Mouse (Mus musculus): ENCODE data around the gene Suclg2. TPM values are rescaled to one million over a fixed set of nuclear protein-coding genes. Genes with fewer than 3 reads are reported as not detected.

Suclg2 gene
- polyA plus RNA-seq, 2 experiments, result 30.7 to 48.9 TPM

DNA sequence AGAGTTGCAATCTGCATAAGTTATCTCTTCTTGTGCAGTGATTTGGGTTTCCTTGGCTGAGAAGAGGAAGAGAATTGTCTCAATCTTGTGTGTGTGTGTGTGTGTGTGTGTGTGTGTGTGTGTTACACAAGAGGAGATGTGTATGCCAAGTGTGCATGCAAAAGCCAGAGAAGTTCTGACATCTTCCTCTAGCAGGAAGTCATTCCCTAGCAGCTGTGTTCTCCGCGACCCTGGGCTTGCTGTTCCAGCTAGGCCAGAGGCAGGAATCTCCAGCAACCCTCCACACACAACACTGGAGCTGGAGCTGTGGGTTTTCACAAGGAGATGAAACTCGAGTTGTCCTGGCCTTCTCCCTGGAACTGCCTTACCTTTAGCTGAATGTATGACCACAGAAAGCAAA lies 38.9 kb downstream of the Suclg2 start:
- H3K4me2 ChIP-seq (replicated peaks; ENCODE audit: low read depth, low read length, severe bottlenecking), result no peak overlapping the region
- H3K36me3 ChIP-seq (ENCODE audit: control insufficient read depth, insufficient read depth, low read length), result no peaks in the 10 kb centered on the region
- H3K4me3 ChIP-seq (replicated peaks; ENCODE audit: low read length), result no peak overlapping the region
- ATAC-seq (ENCODE audit: low FRiP score, low read depth) (no peak), DNase-seq (ENCODE audit: low spot score) (no peak)
- no peaks in the 10 kb centered on the region for H3K27me3 ChIP-seq (ENCODE audit: control insufficient read depth, insufficient read depth, low read length)
- no peaks in the 10 kb centered on the region for H3K9me3 ChIP-seq (ENCODE audit: control insufficient read depth, low read length)
- H3K27ac ChIP-seq (replicated peaks; ENCODE audit: low read depth, low read length), result no peak overlapping the region
- no peak for TF ChIP-seq POLR2A (IDR thresholded peaks at IDR 0.05; ENCODE audit: borderline replicate concordance, extremely low read depth, insufficient read depth, insufficient read length)
- WGBS, result 69% methylated on average over 3 of the region's 3 CpGs
- H3K9ac ChIP-seq (ENCODE audit: low read depth, low read length, severe bottlenecking), result no peak overlapping the region
- H3K4me1 ChIP-seq (ENCODE audit: control insufficient read depth, insufficient read depth, low read length), result peaks cover 2% of the 10 kb centered on the region

DNA sequence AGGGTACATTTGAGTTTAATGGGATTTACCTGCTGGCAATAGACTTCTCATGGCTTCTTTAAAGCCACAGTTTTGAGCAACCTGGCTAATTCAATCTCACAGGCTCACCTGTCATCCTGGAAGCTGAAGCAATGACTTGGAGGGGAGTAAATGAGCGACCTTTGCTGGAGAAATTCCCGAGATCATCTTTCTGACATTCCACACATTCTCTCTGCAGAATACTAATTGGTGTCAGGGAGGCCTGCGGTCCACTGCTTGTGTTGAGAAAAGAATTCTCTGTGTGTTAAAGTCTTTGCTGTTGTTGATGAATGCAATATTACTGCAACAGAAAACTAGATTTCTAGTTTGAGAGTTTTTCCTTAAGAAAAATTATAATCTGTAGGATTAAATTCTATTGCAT lies 39.3 kb downstream of the Suclg2 start:
- ATAC-seq (ENCODE audit: low FRiP score, low read depth) (no peak), DNase-seq (ENCODE audit: low spot score) (no peak)
- Histone ChIP-seq H3K27ac (replicated peaks; ENCODE audit: low read depth, low read length) (no peak overlapping the region), H3K4me1 (ENCODE audit: control insufficient read depth, insufficient read depth, low read length) (peaks cover 2% of the 10 kb centered on the region), H3K4me2 (replicated peaks; ENCODE audit: low read depth, low read length, severe bottlenecking) (no peak overlapping the region), H3K27me3 (ENCODE audit: control insufficient read depth, insufficient read depth, low read length) (no peaks in the 10 kb centered on the region), H3K9ac (ENCODE audit: low read depth, low read length, severe bottlenecking) (no peak overlapping the region), H3K9me3 (ENCODE audit: control insufficient read depth, low read length) (no peaks in the 10 kb centered on the region), H3K4me3 (replicated peaks; ENCODE audit: low read length) (no peak overlapping the region), H3K36me3 (ENCODE audit: control insufficient read depth, insufficient read depth, low read length) (no peaks in the 10 kb centered on the region)
- 56% methylated on average over 3 of the region's 3 CpGs for WGBS
- no peak for TF ChIP-seq POLR2A (IDR thresholded peaks at IDR 0.05; ENCODE audit: borderline replicate concordance, extremely low read depth, insufficient read depth, insufficient read length)

DNA sequence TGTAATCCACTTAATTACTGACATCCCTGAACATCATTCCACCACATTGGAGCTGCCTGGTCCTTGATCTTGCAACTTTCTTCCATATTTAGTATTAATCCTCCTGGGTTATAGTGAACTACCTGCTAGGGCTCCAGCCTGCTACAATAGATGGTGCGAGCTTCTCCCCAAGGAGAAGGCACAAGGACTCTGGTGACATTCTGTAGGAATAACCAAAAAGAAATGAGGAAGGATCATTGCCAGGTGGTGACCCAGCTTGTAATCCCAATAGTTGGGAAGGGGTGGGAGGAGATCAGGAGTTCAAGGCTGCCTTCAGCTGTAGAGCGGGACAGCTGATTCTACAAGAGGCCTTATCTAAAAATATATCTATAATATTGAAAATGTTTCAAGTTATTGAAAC lies 41.6 kb downstream of the Suclg2 start:
- no peak overlapping the region for H3K4me2 ChIP-seq (replicated peaks; ENCODE audit: low read depth, low read length, severe bottlenecking)
- no peak overlapping the region for H3K9ac ChIP-seq (ENCODE audit: low read depth, low read length, severe bottlenecking)
- no peak for TF ChIP-seq POLR2A (IDR thresholded peaks at IDR 0.05; ENCODE audit: borderline replicate concordance, extremely low read depth, insufficient read depth, insufficient read length)
- H3K27me3 ChIP-seq (ENCODE audit: control insufficient read depth, insufficient read depth, low read length), result no peaks in the 10 kb centered on the region
- WGBS, result 99% methylated on average over 2 of the region's 2 CpGs
- no peak overlapping the region for H3K27ac ChIP-seq (replicated peaks; ENCODE audit: low read depth, low read length)
- H3K9me3 ChIP-seq (ENCODE audit: control insufficient read depth, low read length), result no peaks in the 10 kb centered on the region
- H3K36me3 ChIP-seq (ENCODE audit: control insufficient read depth, insufficient read depth, low read length), result no peaks in the 10 kb centered on the region
- no peak for ATAC-seq (ENCODE audit: low FRiP score, low read depth)
- H3K4me3 ChIP-seq (replicated peaks; ENCODE audit: low read length), result no peak overlapping the region
- DNase-seq (ENCODE audit: low spot score), result no peak
- H3K4me1 ChIP-seq (ENCODE audit: control insufficient read depth, insufficient read depth, low read length), result no peaks in the 10 kb centered on the region

DNA sequence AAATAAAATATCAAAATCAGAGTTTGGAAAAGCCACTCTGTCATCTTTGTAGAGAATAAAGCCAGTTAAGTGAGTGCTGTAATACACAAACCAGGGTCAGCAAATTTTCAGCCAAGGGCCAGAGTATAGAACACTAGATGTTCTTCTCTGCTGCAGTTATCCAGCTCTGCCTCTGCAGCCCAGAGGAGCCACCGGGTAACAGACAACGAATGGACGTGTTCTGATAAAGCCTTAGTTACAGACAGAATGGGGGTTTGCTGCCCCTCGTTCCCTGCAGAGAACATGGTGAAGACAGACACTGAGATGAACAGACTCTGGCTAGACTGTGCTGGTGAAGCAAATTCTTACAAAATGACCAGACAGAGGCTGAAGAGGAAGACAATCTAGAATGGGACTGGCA lies 42.2 kb downstream of the Suclg2 start:
- ATAC-seq (ENCODE audit: low FRiP score, low read depth) (no peak), DNase-seq (ENCODE audit: low spot score) (no peak)
- H3K4me3 ChIP-seq (replicated peaks; ENCODE audit: low read length), result no peak overlapping the region
- H3K4me2 ChIP-seq (replicated peaks; ENCODE audit: low read depth, low read length, severe bottlenecking), result no peak overlapping the region
- H3K36me3 ChIP-seq (ENCODE audit: control insufficient read depth, insufficient read depth, low read length), result no peaks in the 10 kb centered on the region
- H3K9me3 ChIP-seq (ENCODE audit: control insufficient read depth, low read length), result no peaks in the 10 kb centered on the region
- no peaks in the 10 kb centered on the region for H3K4me1 ChIP-seq (ENCODE audit: control insufficient read depth, insufficient read depth, low read length)
- H3K9ac ChIP-seq (ENCODE audit: low read depth, low read length, severe bottlenecking), result no peak overlapping the region
- no peaks in the 10 kb centered on the region for H3K27me3 ChIP-seq (ENCODE audit: control insufficient read depth, insufficient read depth, low read length)
- 69% methylated on average over 4 of the region's 4 CpGs for WGBS
- no peak overlapping the region for H3K27ac ChIP-seq (replicated peaks; ENCODE audit: low read depth, low read length)
- no peak for TF ChIP-seq POLR2A (IDR thresholded peaks at IDR 0.05; ENCODE audit: borderline replicate concordance, extremely low read depth, insufficient read depth, insufficient read length)

DNA sequence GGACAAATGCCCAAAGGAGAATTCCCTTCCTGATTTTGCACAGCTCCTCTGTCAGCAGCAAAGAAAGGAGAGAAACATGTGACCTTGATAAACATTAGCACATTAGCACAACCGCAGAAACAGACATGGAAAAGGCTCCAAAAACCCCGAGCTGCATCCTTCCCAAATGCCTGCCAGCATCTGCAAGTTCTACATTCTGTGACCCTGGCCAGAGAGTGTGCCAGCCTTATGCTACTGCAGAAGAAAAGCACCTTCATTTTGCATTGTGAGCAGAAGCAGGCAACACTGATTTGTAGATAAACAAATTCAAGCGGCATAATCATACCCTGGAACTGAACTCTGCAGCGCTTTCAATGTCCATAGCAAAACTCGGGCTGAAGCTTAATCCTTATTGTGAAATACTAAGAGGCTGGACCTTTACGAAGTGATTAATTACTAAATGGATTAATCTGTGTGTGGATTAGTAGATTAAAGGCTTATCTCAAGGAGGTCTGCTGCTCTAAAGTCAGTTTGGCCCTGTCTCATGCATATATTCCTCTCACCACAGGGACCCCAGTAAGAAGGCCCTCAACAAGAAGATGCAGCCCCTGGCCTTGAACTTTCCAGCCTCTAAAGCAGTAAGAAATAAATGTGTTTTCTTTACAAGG lies 43.4 kb downstream of the Suclg2 start:
- Histone ChIP-seq H3K9ac (ENCODE audit: low read depth, low read length, severe bottlenecking) (no peak overlapping the region), H3K4me3 (replicated peaks; ENCODE audit: low read length) (no peak overlapping the region), H3K27me3 (ENCODE audit: control insufficient read depth, insufficient read depth, low read length) (no peaks in the 10 kb centered on the region), H3K27ac (replicated peaks; ENCODE audit: low read depth, low read length) (no peak overlapping the region), H3K4me1 (ENCODE audit: control insufficient read depth, insufficient read depth, low read length) (no peaks in the 10 kb centered on the region), H3K4me2 (replicated peaks; ENCODE audit: low read depth, low read length, severe bottlenecking) (no peak overlapping the region), H3K9me3 (ENCODE audit: control insufficient read depth, low read length) (no peaks in the 10 kb centered on the region), H3K36me3 (ENCODE audit: control insufficient read depth, insufficient read depth, low read length) (no peaks in the 10 kb centered on the region)
- 52% methylated on average over 6 of the region's 6 CpGs for whole genome bisulfite sequencing
- DNase-seq (ENCODE audit: low spot score) (no peak), ATAC-seq (ENCODE audit: low FRiP score, low read depth) (no peak)
- no peak for TF ChIP-seq POLR2A (IDR thresholded peaks at IDR 0.05; ENCODE audit: borderline replicate concordance, extremely low read depth, insufficient read depth, insufficient read length)

DNA sequence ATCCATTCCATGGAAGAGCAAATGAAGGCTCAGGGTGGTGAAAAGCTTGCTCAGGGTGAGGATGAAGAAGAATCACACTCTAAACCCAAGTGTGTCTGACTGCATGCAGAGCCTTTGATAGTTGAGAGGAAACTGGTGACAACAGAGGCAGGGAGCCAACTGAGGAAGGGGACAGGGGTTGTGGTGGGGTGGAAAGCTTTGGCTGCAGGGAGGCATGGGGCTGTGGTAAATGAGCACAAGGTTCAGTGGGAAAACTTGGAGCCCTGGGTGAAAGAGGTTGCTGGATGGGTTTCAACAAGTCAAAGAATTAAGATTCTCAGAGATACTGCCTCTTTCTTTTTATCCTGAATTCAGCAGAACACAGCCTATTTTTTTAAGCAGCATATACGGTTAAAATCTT lies 43.9 kb downstream of the Suclg2 start:
- no peaks in the 10 kb centered on the region for H3K36me3 ChIP-seq (ENCODE audit: control insufficient read depth, insufficient read depth, low read length)
- no peaks in the 10 kb centered on the region for H3K9me3 ChIP-seq (ENCODE audit: control insufficient read depth, low read length)
- whole genome bisulfite sequencing, result 56% methylated on average over 1 of the region's 1 CpGs
- H3K4me3 ChIP-seq (replicated peaks; ENCODE audit: low read length), result no peak overlapping the region
- H3K27ac ChIP-seq (replicated peaks; ENCODE audit: low read depth, low read length), result no peak overlapping the region
- no peak overlapping the region for H3K9ac ChIP-seq (ENCODE audit: low read depth, low read length, severe bottlenecking)
- no peak overlapping the region for H3K4me2 ChIP-seq (replicated peaks; ENCODE audit: low read depth, low read length, severe bottlenecking)
- ATAC-seq (ENCODE audit: low FRiP score, low read depth), result no peak
- no peaks in the 10 kb centered on the region for H3K4me1 ChIP-seq (ENCODE audit: control insufficient read depth, insufficient read depth, low read length)
- TF ChIP-seq POLR2A (IDR thresholded peaks at IDR 0.05; ENCODE audit: borderline replicate concordance, extremely low read depth, insufficient read depth, insufficient read length), result no peak
- no peaks in the 10 kb centered on the region for H3K27me3 ChIP-seq (ENCODE audit: control insufficient read depth, insufficient read depth, low read length)
- no peak for DNase-seq (ENCODE audit: low spot score)
